ENCODE assay signal across 23 mouse cellular contexts in genomic region chr2:155945580-155945979, GRCm38 (mm10). TPM values are rescaled to one million over a fixed set of nuclear protein-coding genes. Genes with fewer than 3 reads are reported as not detected.
DNase-seq lines count a peak whose midpoint lies in the region; ATAC-seq and TF ChIP-seq lines count a peak whose summit lies in the region.
"Had no signal": no experiment of that assay in that cellular context is flagged by ENCODE, and none has a peak within 500 bp of the region (broad histone marks: within the 10 kb centered on the region; RNA-seq: fewer than 3 reads in every experiment).

No protein-coding gene starts in this region.

- H3K4me2 ChIP-seq in kidney, postnatal 0 days (ENCODE audit: low read length): 0 out of 2 replicates have a peak overlapping the region, but pooled peaks have one; percentile 28
- no peak overlapping the region for H3K4me2 ChIP-seq in kidney, embryonic 14.5 days (replicated peaks; ENCODE audit: low read depth, low read length)
- peak overlapping the region; percentile 50 for H3K4me2 ChIP-seq in embryonic facial prominence, embryonic 13.5 days
- H3K4me2 ChIP-seq in limb, embryonic 11.5 days (ENCODE audit: low read depth, severe bottlenecking): no peak overlapping the region
- no peak overlapping the region for H3K4me2 ChIP-seq in intestine, embryonic 15.5 days (replicated peaks)
- H3K4me2 ChIP-seq: heart, embryonic 11.5 days had no signal

- H3K36me3 ChIP-seq in kidney, postnatal 0 days (ENCODE audit: insufficient read depth, low read length): no peaks in the 10 kb centered on the region
- no peaks in the 10 kb centered on the region for H3K36me3 ChIP-seq in kidney, embryonic 14.5 days (ENCODE audit: control insufficient read depth, insufficient read depth, low read length)
- H3K36me3 ChIP-seq in embryonic facial prominence, embryonic 13.5 days: no peaks in the 10 kb centered on the region
- H3K36me3 ChIP-seq in limb, embryonic 11.5 days (ENCODE audit: control insufficient read depth, insufficient read depth, low read length): no peaks in the 10 kb centered on the region
- H3K36me3 ChIP-seq in intestine, embryonic 15.5 days: no peaks in the 10 kb centered on the region

- 0 out of 2 replicates have a peak, but pooled peaks cover 4% of the 10 kb centered on the region for H3K4me1 ChIP-seq in kidney, postnatal 0 days (replicated peaks; ENCODE audit: insufficient read depth, low read length)
- peaks cover 9% of the 10 kb centered on the region; the same call in 1 of the 2 replicates for H3K4me1 ChIP-seq in kidney, embryonic 14.5 days (ENCODE audit: control insufficient read depth, insufficient read depth, low read length)
- peaks cover 62% of the 10 kb centered on the region for H3K4me1 ChIP-seq in embryonic facial prominence, embryonic 13.5 days
- peaks cover 34% of the 10 kb centered on the region for H3K4me1 ChIP-seq in limb, embryonic 11.5 days (ENCODE audit: control insufficient read depth, insufficient read depth, low read length)
- H3K4me1 ChIP-seq in intestine, embryonic 15.5 days (replicated peaks): peaks cover 12% of the 10 kb centered on the region

- DNase-seq in kidney, postnatal 0 days (ENCODE audit: low spot score): no peak
- DNase-seq in limb, embryonic 11.5 days (ENCODE audit: low spot score): peak; percentile 33
- DNase-seq in adrenal gland, adult 8-10 months: no peak
- no peak for DNase-seq in left cerebral cortex, postnatal 10 days (ENCODE audit: extremely low spot score in 1 of 2, low spot score in 2 of 2)
- DNase-seq: layer of hippocampus, adult 9-11 months had no signal

- H3K9ac ChIP-seq in kidney, postnatal 0 days (ENCODE audit: low read depth, low read length): no peak overlapping the region
- H3K9ac ChIP-seq in kidney, embryonic 14.5 days (ENCODE audit: low read depth, low read length): no peak overlapping the region
- H3K9ac ChIP-seq in embryonic facial prominence, embryonic 13.5 days: no peak overlapping the region
- no peak overlapping the region for H3K9ac ChIP-seq in limb, embryonic 11.5 days (ENCODE audit: low read length)
- H3K9ac ChIP-seq in intestine, embryonic 15.5 days: no peak overlapping the region
- H3K9ac ChIP-seq: liver, postnatal 0 days had no signal

- TF ChIP-seq CTCF in kidney, postnatal 0 days (IDR thresholded peaks at IDR 0.05; ENCODE audit: low read depth): no peak

- WGBS in kidney, postnatal 0 days: 52% methylated on average over 5 of the region's 5 CpGs
- 43% methylated on average over 5 of the region's 5 CpGs for WGBS in kidney, embryonic 14.5 days
- 32% methylated on average over 5 of the region's 5 CpGs for WGBS in embryonic facial prominence, embryonic 13.5 days
- 44% methylated on average over 5 of the region's 5 CpGs for WGBS in limb, embryonic 11.5 days
- 67% methylated on average over 5 of the region's 5 CpGs for WGBS in intestine, embryonic 15.5 days

- no peak overlapping the region for H3K4me3 ChIP-seq in kidney, postnatal 0 days (replicated peaks; ENCODE audit: low read depth, low read length)
- H3K4me3 ChIP-seq in kidney, embryonic 14.5 days (ENCODE audit: low read length): no peak overlapping the region
- H3K4me3 ChIP-seq in embryonic facial prominence, embryonic 13.5 days: no peak overlapping the region
- H3K4me3 ChIP-seq in limb, embryonic 11.5 days (ENCODE audit: low read depth, low read length): no peak overlapping the region
- H3K4me3 ChIP-seq in intestine, embryonic 15.5 days (replicated peaks): no peak overlapping the region
- H3K4me3 ChIP-seq: myocyte had no signal

- intact Hi-C loops in left cerebral cortex, postnatal 10 days (cut with DNase I): no loop called here

- ATAC-seq in kidney, postnatal 0 days (replicated peaks; ENCODE audit: low FRiP score, low read depth): no peak
- ATAC-seq in kidney, embryonic 14.5 days (ENCODE audit: low FRiP score, low TSS enrichment): no peak
- ATAC-seq in embryonic facial prominence, embryonic 13.5 days (ENCODE audit: insufficient number of reproducible peaks, insufficient read depth, low FRiP score, low TSS enrichment, low read depth): no peak
- ATAC-seq in limb, embryonic 11.5 days (ENCODE audit: insufficient number of reproducible peaks, low FRiP score, low TSS enrichment, low read depth): 0 out of 2 replicates have a peak, but pooled peaks have one; percentile 32
- ATAC-seq in intestine, embryonic 15.5 days: no peak

- no peak overlapping the region for H3K27ac ChIP-seq in kidney, postnatal 0 days
- H3K27ac ChIP-seq in kidney, embryonic 14.5 days (ENCODE audit: low read depth, low read length): no peak overlapping the region
- peak overlapping the region; percentile 8; the same call in 1 of the 2 replicates for H3K27ac ChIP-seq in embryonic facial prominence, embryonic 13.5 days
- no peak overlapping the region for H3K27ac ChIP-seq in limb, embryonic 11.5 days (replicated peaks; ENCODE audit: low read depth, low read length)
- H3K27ac ChIP-seq in intestine, embryonic 15.5 days: no peak overlapping the region
- H3K27ac ChIP-seq: left cerebral cortex, adult 2 months had no signal

- H3K9me3 ChIP-seq in kidney, postnatal 0 days (replicated peaks; ENCODE audit: low read length): no peaks in the 10 kb centered on the region
- no peaks in the 10 kb centered on the region for H3K9me3 ChIP-seq in kidney, embryonic 14.5 days (ENCODE audit: control insufficient read depth, low read length)
- no peaks in the 10 kb centered on the region for H3K9me3 ChIP-seq in embryonic facial prominence, embryonic 13.5 days
- H3K9me3 ChIP-seq in limb, embryonic 11.5 days (ENCODE audit: control insufficient read depth, low read length): no peaks in the 10 kb centered on the region
- no peaks in the 10 kb centered on the region for H3K9me3 ChIP-seq in intestine, embryonic 15.5 days

- H3K27me3 ChIP-seq in kidney, postnatal 0 days (ENCODE audit: insufficient read depth, low read length): no peaks in the 10 kb centered on the region
- H3K27me3 ChIP-seq in kidney, embryonic 14.5 days (ENCODE audit: control insufficient read depth, insufficient read depth, low read length): no peaks in the 10 kb centered on the region
- peaks cover 7% of the 10 kb centered on the region; the same call in 1 of the 2 replicates for H3K27me3 ChIP-seq in embryonic facial prominence, embryonic 13.5 days
- no peaks in the 10 kb centered on the region for H3K27me3 ChIP-seq in limb, embryonic 11.5 days (ENCODE audit: control insufficient read depth, insufficient read depth, low read length)
- H3K27me3 ChIP-seq in intestine, embryonic 15.5 days (replicated peaks): no peaks in the 10 kb centered on the region

RNA-seq across cellular contexts. Expression of gene Gdf5, which starts 0.4 kb away (rescaled TPM):
- 0.64 and 0.91 TPM in 2 replicates for polyA plus RNA-seq in kidney, postnatal 0 days (2015; fragmentation: Nextera tagmentation; extraction: Ambion mirVana)
- polyA plus RNA-seq in kidney, embryonic 14.5 days (2014; fragmentation: Nextera tagmentation; extraction: Ambion mirVana): 0.19 and 0.53 TPM in 2 replicates
- polyA plus RNA-seq in embryonic facial prominence, embryonic 13.5 days (2015; fragmentation: Nextera tagmentation; extraction: Ambion mirVana): 2.7 and 2.8 TPM in 2 replicates
- polyA plus RNA-seq in limb, embryonic 11.5 days (2014; fragmentation: Nextera tagmentation; extraction: Ambion mirVana): 18.4 and 23.3 TPM in 2 replicates
- 1.2 TPM in 2 replicates for polyA plus RNA-seq in intestine, embryonic 15.5 days (2015; fragmentation: Nextera tagmentation; extraction: Ambion mirVana)
- under 1 TPM; 0.18 to 0.77 (median 0.48) TPM for total RNA-seq in adrenal gland, adult 8-10 months (2022)
- 1 to 10 TPM in 1 of 2 experiments, under 1 TPM in 1; 0.77 to 1.0 TPM for total RNA-seq in left cerebral cortex, postnatal 10 days (2021)
- total RNA-seq: heart, postnatal 14 days; liver, adult 2 months; megakaryocyte, adult 5-6 weeks had no signal
- polyA plus RNA-seq: liver, adult 2 months; liver, postnatal 0 days had no signal

RNA-seq across cellular contexts. Expression of gene Gm15557, which starts 5.1 kb away (rescaled TPM):
- not detected in 2 replicates for polyA plus RNA-seq in kidney, postnatal 0 days (2015; fragmentation: Nextera tagmentation; extraction: Ambion mirVana)
- not detected in 2 replicates for polyA plus RNA-seq in kidney, embryonic 14.5 days (2014; fragmentation: Nextera tagmentation; extraction: Ambion mirVana)
- polyA plus RNA-seq in embryonic facial prominence, embryonic 13.5 days (2015; fragmentation: Nextera tagmentation; extraction: Ambion mirVana): not detected in 2 replicates
- 0.33 TPM in 1 of 2 replicates, not detected in the other for polyA plus RNA-seq in limb, embryonic 11.5 days (2014; fragmentation: Nextera tagmentation; extraction: Ambion mirVana)
- polyA plus RNA-seq in intestine, embryonic 15.5 days (2015; fragmentation: Nextera tagmentation; extraction: Ambion mirVana): not detected in 2 replicates
- not detected for total RNA-seq in adrenal gland, adult 8-10 months (2022)
- not detected for total RNA-seq in left cerebral cortex, postnatal 10 days (2021)
- total RNA-seq: adrenal gland, adult 2 months; gastrocnemius, postnatal 4 days; heart, postnatal 14 days; left cerebral cortex, adult 2 months; liver, adult 2 months; megakaryocyte, adult 5-6 weeks had no signal
- polyA plus RNA-seq: adrenal gland, adult 2 months; heart, embryonic 11.5 days; hindbrain, embryonic 14.5 days; intestine, embryonic 14.5 days; liver, adult 2 months; liver, postnatal 0 days; midbrain, embryonic 14.5 days; neural tube, embryonic 14.5 days; thymus, adult 2 months; urinary bladder, adult 2 months had no signal

RNA-seq across cellular contexts. Expression of gene Cep250, which starts 10.7 kb away (rescaled TPM):
- polyA plus RNA-seq in kidney, postnatal 0 days (2015; fragmentation: Nextera tagmentation; extraction: Ambion mirVana): 10.1 and 11.0 TPM in 2 replicates
- polyA plus RNA-seq in kidney, embryonic 14.5 days (2014; fragmentation: Nextera tagmentation; extraction: Ambion mirVana): 14.1 and 24.4 TPM in 2 replicates
- polyA plus RNA-seq in embryonic facial prominence, embryonic 13.5 days (2015; fragmentation: Nextera tagmentation; extraction: Ambion mirVana): 33.0 and 35.7 TPM in 2 replicates
- polyA plus RNA-seq in limb, embryonic 11.5 days (2014; fragmentation: Nextera tagmentation; extraction: Ambion mirVana): 20.5 and 23.6 TPM in 2 replicates
- 17.0 and 18.1 TPM in 2 replicates for polyA plus RNA-seq in intestine, embryonic 15.5 days (2015; fragmentation: Nextera tagmentation; extraction: Ambion mirVana)
- 10 to 100 TPM; 12.6 to 27.5 (median 19.7) TPM for total RNA-seq in adrenal gland, adult 8-10 months (2022)
- total RNA-seq in left cerebral cortex, postnatal 10 days (2021): 10 to 100 TPM; 16.2 to 17.5 TPM

RNA-seq across cellular contexts. Expression of gene Uqcc1, which starts 15.5 kb away (rescaled TPM):
- 72.9 and 83.2 TPM in 2 replicates for polyA plus RNA-seq in kidney, postnatal 0 days (2015; fragmentation: Nextera tagmentation; extraction: Ambion mirVana)
- polyA plus RNA-seq in kidney, embryonic 14.5 days (2014; fragmentation: Nextera tagmentation; extraction: Ambion mirVana): 56.3 and 66.3 TPM in 2 replicates
- 58.6 and 67.5 TPM in 2 replicates for polyA plus RNA-seq in embryonic facial prominence, embryonic 13.5 days (2015; fragmentation: Nextera tagmentation; extraction: Ambion mirVana)
- polyA plus RNA-seq in limb, embryonic 11.5 days (2014; fragmentation: Nextera tagmentation; extraction: Ambion mirVana): 60.4 and 82.2 TPM in 2 replicates
- 83.7 and 88.7 TPM in 2 replicates for polyA plus RNA-seq in intestine, embryonic 15.5 days (2015; fragmentation: Nextera tagmentation; extraction: Ambion mirVana)
- total RNA-seq in adrenal gland, adult 8-10 months (2022): 100 to 1,000 TPM; 123 to 147 (median 135) TPM
- 10 to 100 TPM; 51.8 to 52.9 TPM for total RNA-seq in left cerebral cortex, postnatal 10 days (2021)

Comparison
In these comparisons a context has a peak if more than half of its experiments do, and no peak if none do; other contexts are left out.
1. H3K4me2 ChIP-seq: peak in kidney, postnatal 0 days (single experiment) and embryonic facial prominence, embryonic 13.5 days (single experiment); none in kidney, embryonic 14.5 days (single experiment), limb, embryonic 11.5 days (single experiment) and intestine, embryonic 15.5 days (single experiment).